Mouse (Mus musculus): ENCODE results near the gene Plxdc1. TPM values are rescaled to one million over a fixed set of nuclear protein-coding genes. Genes with fewer than 3 reads are reported as not detected.

The Plxdc1 gene
- total and polyA plus RNA-seq, 3 experiments = 0.03 to 0.11 TPM; not detected in 1

GRCm38 (mm10) chr11:97943256-97943655, 43.0 kb downstream of the Plxdc1 start:
- H3K36me3 ChIP-seq (replicated peaks) = peaks cover 37% of the 10 kb centered on the region
- DNase-seq (ENCODE audit: low spot score) (no peak), ATAC-seq (ENCODE audit: extremely low read depth, insufficient number of reproducible peaks, low FRiP score, poor library complexity, severe bottlenecking) (no peak)
- TF ChIP-seq TAL1 (conservative IDR thresholded peaks at IDR 0.05; ENCODE audit: low read depth, low read length) (no peak), POLR2AphosphoS5 (IDR thresholded peaks at IDR 0.05; ENCODE audit: insufficient replicate concordance, low read depth, low read length) (no peak), GATA1 (IDR thresholded peaks at IDR 0.05; ENCODE audit: borderline replicate concordance, low read length) (no peak), CTCF (IDR thresholded peaks at IDR 0.05; ENCODE audit: low read depth, low read length) (no peak), GATA2 (IDR thresholded peaks at IDR 0.05; ENCODE audit: borderline replicate concordance, low read depth, low read length) (no peak)
- H3K9me3 ChIP-seq (replicated peaks) = no peaks in the 10 kb centered on the region
- peaks cover 33% of the 10 kb centered on the region for H3K4me1 ChIP-seq (ENCODE audit: insufficient read depth, low read depth, low read length)
- H3K4me3 ChIP-seq (ENCODE audit: low read depth, low read length) = no peak overlapping the region
- no peaks in the 10 kb centered on the region for H3K27me3 ChIP-seq (ENCODE audit: insufficient read depth, low read length)

- H3K36me3 ChIP-seq (replicated peaks) = peaks cover 41% of the 10 kb centered on the region
- TF ChIP-seq GATA1 (IDR thresholded peaks at IDR 0.05; ENCODE audit: borderline replicate concordance, low read length) = no peak
- no peak for TF ChIP-seq GATA2 (IDR thresholded peaks at IDR 0.05; ENCODE audit: borderline replicate concordance, low read depth, low read length)
- TF ChIP-seq TAL1 (conservative IDR thresholded peaks at IDR 0.05; ENCODE audit: low read depth, low read length) = no peak
- no peak for TF ChIP-seq POLR2AphosphoS5 (IDR thresholded peaks at IDR 0.05; ENCODE audit: insufficient replicate concordance, low read depth, low read length)
- no peak for TF ChIP-seq CTCF (IDR thresholded peaks at IDR 0.05; ENCODE audit: low read depth, low read length)
- DNase-seq (ENCODE audit: low spot score) (no peak), ATAC-seq (ENCODE audit: extremely low read depth, insufficient number of reproducible peaks, low FRiP score, poor library complexity, severe bottlenecking) (no peak)
- H3K4me3 ChIP-seq (ENCODE audit: low read depth, low read length) = no peak overlapping the region
- H3K27me3 ChIP-seq (ENCODE audit: insufficient read depth, low read length) = no peaks in the 10 kb centered on the region
- H3K4me1 ChIP-seq (ENCODE audit: insufficient read depth, low read depth, low read length) = peaks cover 28% of the 10 kb centered on the region
- no peaks in the 10 kb centered on the region for H3K9me3 ChIP-seq (replicated peaks)
These were observed 43.7 kb downstream of the Plxdc1 start for GRCm38 (mm10) chr11:97942420-97943111.

GRCm38 (mm10) chr11:97937469-97938105, 48.7 kb downstream of the Plxdc1 start:
- ATAC-seq (ENCODE audit: extremely low read depth, insufficient number of reproducible peaks, low FRiP score, poor library complexity, severe bottlenecking) (no peak), DNase-seq (ENCODE audit: low spot score) (no peak)
- no peaks in the 10 kb centered on the region for H3K9me3 ChIP-seq (replicated peaks)
- TF ChIP-seq TAL1 (conservative IDR thresholded peaks at IDR 0.05; ENCODE audit: low read depth, low read length) (no peak), CTCF (IDR thresholded peaks at IDR 0.05; ENCODE audit: low read depth, low read length) (no peak), GATA2 (IDR thresholded peaks at IDR 0.05; ENCODE audit: borderline replicate concordance, low read depth, low read length) (no peak), POLR2AphosphoS5 (IDR thresholded peaks at IDR 0.05; ENCODE audit: insufficient replicate concordance, low read depth, low read length) (no peak), GATA1 (IDR thresholded peaks at IDR 0.05; ENCODE audit: borderline replicate concordance, low read length) (no peak)
- H3K4me3 ChIP-seq (ENCODE audit: low read depth, low read length) = no peak overlapping the region
- H3K4me1 ChIP-seq (ENCODE audit: insufficient read depth, low read depth, low read length) = peaks cover 28% of the 10 kb centered on the region
- H3K36me3 ChIP-seq (replicated peaks) = peaks cover 60% of the 10 kb centered on the region
- no peaks in the 10 kb centered on the region for H3K27me3 ChIP-seq (ENCODE audit: insufficient read depth, low read length)

- ATAC-seq (ENCODE audit: extremely low read depth, insufficient number of reproducible peaks, low FRiP score, poor library complexity, severe bottlenecking) = no peak
- no peak for DNase-seq (ENCODE audit: low spot score)
- H3K27me3 ChIP-seq (ENCODE audit: insufficient read depth, low read length) = no peaks in the 10 kb centered on the region
- no peak overlapping the region for H3K4me3 ChIP-seq (ENCODE audit: low read depth, low read length)
- H3K36me3 ChIP-seq (replicated peaks) = peaks cover 65% of the 10 kb centered on the region
- H3K4me1 ChIP-seq (ENCODE audit: insufficient read depth, low read depth, low read length) = peaks cover 28% of the 10 kb centered on the region
- TF ChIP-seq TAL1 (conservative IDR thresholded peaks at IDR 0.05; ENCODE audit: low read depth, low read length) = no peak
- TF ChIP-seq GATA1 (IDR thresholded peaks at IDR 0.05; ENCODE audit: borderline replicate concordance, low read length) = no peak
- TF ChIP-seq GATA2 (IDR thresholded peaks at IDR 0.05; ENCODE audit: borderline replicate concordance, low read depth, low read length) = no peak
- TF ChIP-seq CTCF (IDR thresholded peaks at IDR 0.05; ENCODE audit: low read depth, low read length) = peak; percentile 83
- no peaks in the 10 kb centered on the region for H3K9me3 ChIP-seq (replicated peaks)
These were observed 49.5 kb downstream of the Plxdc1 start for GRCm38 (mm10) chr11:97936758-97937157.

- ATAC-seq (ENCODE audit: extremely low read depth, insufficient number of reproducible peaks, low FRiP score, poor library complexity, severe bottlenecking) (peak; percentile 40; the same call in 1 of the 2 replicates), DNase-seq (ENCODE audit: low spot score) (peak; percentile 51)
- no peak for TF ChIP-seq GATA2 (IDR thresholded peaks at IDR 0.05; ENCODE audit: borderline replicate concordance, low read depth, low read length)
- no peak for TF ChIP-seq TAL1 (conservative IDR thresholded peaks at IDR 0.05; ENCODE audit: low read depth, low read length)
- no peak for TF ChIP-seq POLR2AphosphoS5 (IDR thresholded peaks at IDR 0.05; ENCODE audit: insufficient replicate concordance, low read depth, low read length)
- no peak for TF ChIP-seq GATA1 (IDR thresholded peaks at IDR 0.05; ENCODE audit: borderline replicate concordance, low read length)
- no peak for TF ChIP-seq CTCF (IDR thresholded peaks at IDR 0.05; ENCODE audit: low read depth, low read length)
- no peak overlapping the region; the same call in 1 of the 2 replicates for H3K4me3 ChIP-seq (ENCODE audit: low read depth, low read length)
- H3K4me1 ChIP-seq (ENCODE audit: insufficient read depth, low read depth, low read length) = peaks cover 28% of the 10 kb centered on the region
- no peaks in the 10 kb centered on the region for H3K27me3 ChIP-seq (ENCODE audit: insufficient read depth, low read length)
- peaks cover 72% of the 10 kb centered on the region for H3K36me3 ChIP-seq (replicated peaks)
- no peaks in the 10 kb centered on the region for H3K9me3 ChIP-seq (replicated peaks)
These were observed 50.2 kb downstream of the Plxdc1 start for GRCm38 (mm10) chr11:97935913-97936575.

DNA sequence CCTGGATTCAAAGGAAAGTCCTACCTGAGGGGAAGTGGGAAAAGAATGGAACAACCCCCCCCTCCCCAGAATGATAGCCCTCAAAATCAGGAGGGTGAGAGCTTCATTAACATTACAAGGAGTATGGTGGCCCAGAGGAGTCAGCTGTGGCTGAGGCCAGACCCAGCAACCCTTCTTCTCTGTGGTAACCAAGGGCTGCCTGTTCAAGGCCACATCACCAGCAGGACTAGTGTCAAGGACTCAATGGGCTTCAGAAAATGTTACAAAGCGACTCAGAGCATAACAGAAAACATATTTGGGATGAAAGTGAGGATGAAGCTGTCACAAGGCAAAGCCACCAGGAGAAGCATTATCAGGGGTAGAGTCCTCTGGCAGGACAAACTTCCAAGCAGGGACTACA, 52.7 kb downstream of the Plxdc1 start:
- Histone ChIP-seq H3K36me3 (replicated peaks) (peaks cover 56% of the 10 kb centered on the region), H3K27me3 (ENCODE audit: insufficient read depth, low read length) (peaks cover 3% of the 10 kb centered on the region; the same call in 1 of the 2 replicates), H3K4me3 (ENCODE audit: low read depth, low read length) (no peak overlapping the region), H3K4me1 (ENCODE audit: insufficient read depth, low read depth, low read length) (peaks cover 20% of the 10 kb centered on the region), H3K9me3 (replicated peaks) (no peaks in the 10 kb centered on the region)
- ATAC-seq (ENCODE audit: extremely low read depth, insufficient number of reproducible peaks, low FRiP score, poor library complexity, severe bottlenecking) (no peak), DNase-seq (ENCODE audit: low spot score) (no peak)
- TF ChIP-seq GATA1 (IDR thresholded peaks at IDR 0.05; ENCODE audit: borderline replicate concordance, low read length) = no peak
- no peak for TF ChIP-seq CTCF (IDR thresholded peaks at IDR 0.05; ENCODE audit: low read depth, low read length)
- TF ChIP-seq TAL1 (conservative IDR thresholded peaks at IDR 0.05; ENCODE audit: low read depth, low read length) = no peak
- TF ChIP-seq GATA2 (IDR thresholded peaks at IDR 0.05; ENCODE audit: borderline replicate concordance, low read depth, low read length) = no peak
- no peak for TF ChIP-seq POLR2AphosphoS5 (IDR thresholded peaks at IDR 0.05; ENCODE audit: insufficient replicate concordance, low read depth, low read length)

Measured in G1E (cell line).